Mouse (Mus musculus) gastrocnemius, postnatal 4 days (tissue): Measurements from ENCODE around the gene Gm17402. TPM values are rescaled to one million over a fixed set of nuclear protein-coding genes. Genes with fewer than 3 reads are reported as not detected.

Experiments
- total RNA-seq, 2 experiments: library from RNA; stranded (reverse); gene quantifications; 2 replicates each; pipeline ENCODE4 v1.2.3; 2021

Gm17402 gene
- total RNA-seq, 2 experiments from 2014 or later: not detected

Other genes starting within 250 kb of the Gm17402 start
- gene Mlf1, start 1.1 kb downstream of the Gm17402 start, total RNA-seq: 100 to 1,000 TPM; 488 to 502 TPM
- gene Gfm1, start 54.9 kb upstream of the Gm17402 start, total RNA-seq: 10 to 100 TPM; 57.0 to 66.9 TPM
- gene Lxn, start 88.8 kb upstream of the Gm17402 start, total RNA-seq: 10 to 100 TPM; 23.9 to 26.5 TPM
- 1 to 10 TPM; 2.4 to 2.7 TPM for gene Rarres1, start 140.4 kb upstream of the Gm17402 start, total RNA-seq
- gene Mfsd1, start 207.6 kb upstream of the Gm17402 start, total RNA-seq: 10 to 100 TPM; 35.4 to 36.9 TPM